Mouse (Mus musculus) bone marrow macrophage, adult 2 months (primary cell): Measurements from ENCODE around the gene Gpx4.

Experiments
- CTCF ChIP-seq: IDR thresholded peaks from 2 replicates; pipeline ENCODE4 v1.5.1; 2012; ENCODE audit warnings: low read depth, mild to moderate bottlenecking, low read length, moderate library complexity
- POLR2A ChIP-seq: IDR thresholded peaks from 2 replicates; pipeline ENCODE4 v1.6.1; 2012; ENCODE audit warnings: mild to moderate bottlenecking, low read depth, low read length, borderline replicate concordance

DNA sequence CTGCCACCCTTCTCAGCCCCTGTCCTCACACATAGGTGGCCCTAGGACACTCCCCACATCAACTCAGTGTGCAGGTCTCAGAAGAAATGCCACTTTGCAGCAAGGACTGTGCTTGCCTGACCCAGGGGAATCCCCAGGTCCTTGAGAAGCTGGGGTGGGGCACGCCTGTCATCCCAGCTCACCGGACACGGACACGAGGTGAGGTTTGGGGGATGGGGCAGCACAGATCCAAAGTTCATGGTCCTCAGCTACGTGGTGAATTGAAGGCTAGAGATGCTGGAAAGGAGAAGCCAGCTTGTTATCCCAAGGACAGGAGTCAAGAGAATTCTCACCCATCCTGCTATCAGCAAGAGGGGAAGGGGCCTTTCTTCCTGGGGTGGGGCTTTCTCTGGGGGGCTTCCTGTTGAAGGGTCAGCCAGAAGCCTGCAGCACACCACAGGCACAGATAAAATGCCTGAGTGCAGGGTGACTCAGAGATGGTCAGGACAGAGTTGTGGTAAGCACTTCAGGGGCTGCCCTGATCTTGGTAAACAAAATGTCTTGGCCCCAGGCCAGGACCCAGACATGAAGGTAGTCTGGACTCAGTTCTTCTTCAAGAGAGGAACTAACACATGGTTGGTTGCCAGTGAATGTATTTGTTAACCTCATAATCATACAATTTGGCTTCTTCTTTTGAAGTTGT, 14.0 kb upstream of the Gpx4 start:
- TF ChIP-seq CTCF (no peak), POLR2A (no peak)
